Mouse (Mus musculus) ZHBTc4 (cell line): ENCODE data around the gene Galp.
A peak's percentile ranks its signal among the peaks of the same experiment; 100 is the strongest.

Source experiments
- DNase-seq: peaks from one replicate; pipeline ENCODE4 v3.0.0-alpha.2; 2011; ENCODE audit warnings: low read depth, low spot score

Galp gene

DNA sequence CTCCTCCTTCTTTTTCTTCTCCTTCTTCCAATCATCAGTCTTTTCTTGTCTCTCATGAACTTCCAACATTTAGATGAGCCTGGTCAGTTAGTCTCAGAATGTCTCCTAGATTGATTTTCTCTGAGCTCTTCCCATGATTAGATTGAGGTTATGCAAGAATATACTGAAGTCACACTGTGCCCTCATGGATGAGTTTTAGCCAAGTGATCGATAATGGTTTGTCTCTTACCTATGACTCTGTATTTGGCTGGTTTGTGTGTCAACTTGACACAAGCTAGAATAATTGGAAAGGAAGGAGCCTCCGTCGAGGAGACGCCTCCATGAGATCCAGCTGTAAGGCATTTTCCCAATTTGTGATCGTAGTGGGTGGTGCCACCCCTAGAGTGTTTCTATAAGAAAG, 57.6 kb downstream of the Galp start:
- DNase-seq: no peak

DNA sequence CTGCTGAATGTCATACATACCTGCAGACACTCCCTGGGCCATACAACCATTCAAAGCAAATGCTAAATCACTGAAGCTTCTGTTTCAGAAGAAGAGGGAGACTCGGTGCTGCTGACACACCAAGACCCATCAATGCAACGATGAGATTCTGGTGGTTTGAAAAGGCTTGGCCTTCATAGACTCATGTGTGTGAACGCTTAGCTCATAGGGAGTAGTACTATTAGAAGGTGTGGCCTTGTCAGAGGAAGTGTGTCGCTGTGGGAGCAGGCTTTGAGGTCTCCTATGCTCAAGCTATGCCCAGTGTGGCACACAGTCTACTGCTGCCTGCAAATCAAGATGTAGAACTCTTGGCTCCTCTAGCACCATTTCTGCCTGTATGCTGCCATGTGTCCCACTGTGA, 60.5 kb downstream of the Galp start:
- peak; percentile 61 for DNase-seq

DNA sequence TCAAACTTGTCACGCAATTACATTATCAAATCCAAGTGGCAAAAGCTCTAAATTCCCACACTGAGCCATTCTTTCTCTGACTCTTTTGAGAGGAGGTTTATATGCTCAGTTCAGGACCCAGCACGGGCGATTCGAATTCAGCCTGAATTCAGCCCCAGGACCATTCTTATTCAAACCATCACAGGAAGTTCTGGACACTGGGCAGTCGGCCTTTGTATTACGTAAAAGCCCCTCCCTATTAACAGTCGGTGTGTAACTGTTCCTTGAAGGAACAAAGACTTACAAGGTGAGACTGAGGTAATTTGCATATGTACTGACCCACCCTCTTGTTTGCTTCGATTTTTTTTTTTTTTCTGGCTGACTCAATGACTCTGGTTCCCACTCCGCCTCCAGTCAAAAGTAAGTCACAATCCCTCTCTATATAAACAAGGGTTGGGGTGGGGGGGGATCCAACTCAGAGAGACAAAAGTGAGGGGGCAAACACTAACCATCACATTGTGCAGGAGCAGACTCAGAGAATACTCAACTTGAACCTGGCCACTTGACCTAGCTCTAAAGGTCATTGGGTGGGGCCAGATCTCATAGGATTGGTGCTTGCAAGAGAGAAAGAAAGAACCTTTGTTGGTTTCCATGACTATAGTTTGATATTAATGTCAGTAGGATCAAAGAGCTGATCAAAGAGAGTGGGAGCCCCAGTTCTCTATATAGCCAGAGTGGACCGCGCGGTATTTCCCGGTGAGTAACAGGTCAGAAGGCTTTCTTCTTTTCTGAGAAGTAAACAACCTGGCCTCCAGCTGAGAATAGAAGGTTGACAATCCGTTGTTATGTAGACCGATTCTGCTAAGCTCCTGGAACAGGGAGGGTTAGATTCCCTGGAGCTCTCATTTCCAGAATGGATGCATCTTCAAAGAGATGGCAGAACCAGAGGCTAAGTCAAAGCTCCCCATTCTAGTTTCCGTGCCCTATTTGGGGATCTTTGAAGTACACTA, 61.6 kb downstream of the Galp start:
- DNase-seq: peak; percentile 99

DNA sequence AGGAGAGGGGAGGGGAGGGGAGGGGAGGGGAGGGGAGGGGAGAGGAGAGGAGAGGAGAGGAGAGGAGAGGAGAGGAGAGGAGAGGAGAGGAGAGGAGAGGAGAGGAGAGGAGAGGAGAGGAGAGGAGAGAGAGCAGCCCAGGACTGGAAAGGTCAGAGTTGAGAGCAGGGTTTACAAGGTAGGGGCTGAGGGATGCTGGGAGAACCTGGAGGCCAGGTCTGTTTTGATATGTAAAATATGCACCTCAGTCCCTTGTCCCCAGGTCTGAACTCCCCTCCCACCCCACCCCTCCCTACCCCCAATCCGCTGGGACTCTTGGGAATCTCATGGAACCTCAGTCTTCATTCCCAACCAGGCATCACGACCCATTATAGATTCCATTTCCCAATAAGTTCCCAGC, 63.1 kb downstream of the Galp start:
- DNase-seq: peak; percentile 72

DNA sequence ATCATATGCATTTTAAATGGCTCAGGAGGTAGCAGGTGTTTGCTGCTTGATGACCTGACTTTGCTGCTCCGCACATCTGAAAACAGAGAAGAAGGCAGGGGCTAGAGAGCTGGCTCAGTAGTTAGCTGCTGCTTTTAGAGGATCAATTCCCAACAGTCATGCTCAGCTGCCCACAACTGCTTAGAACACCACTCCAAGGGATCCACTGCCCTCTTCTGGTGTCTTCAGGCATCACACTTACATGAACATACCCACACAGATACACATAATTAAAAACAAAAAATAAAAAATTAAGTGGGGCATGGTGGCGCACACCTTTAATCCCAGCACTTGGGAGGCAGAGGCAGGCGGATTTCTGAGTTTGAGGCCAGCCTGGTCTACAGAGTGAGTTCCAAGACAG, 65.2 kb downstream of the Galp start:
- DNase-seq: peak; percentile 86

DNA sequence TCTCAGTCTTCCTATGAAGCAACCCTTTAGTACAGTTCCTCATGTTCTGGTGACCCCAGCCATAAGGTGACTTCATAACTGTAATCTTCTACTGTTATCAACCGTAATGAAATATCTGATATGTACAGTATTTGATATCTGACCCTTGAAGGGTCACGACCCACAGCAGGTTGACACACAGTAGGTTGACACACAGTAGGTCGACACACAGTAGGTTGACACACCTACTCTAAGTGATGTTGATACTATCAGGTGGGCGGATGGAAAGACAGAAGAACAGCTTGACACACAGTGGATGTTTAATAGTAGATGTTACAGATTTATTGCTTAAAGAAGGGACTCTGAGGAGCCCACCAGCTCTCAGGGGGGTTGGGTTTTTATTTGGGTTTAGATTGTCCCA, 66.1 kb downstream of the Galp start:
- no peak for DNase-seq

DNA sequence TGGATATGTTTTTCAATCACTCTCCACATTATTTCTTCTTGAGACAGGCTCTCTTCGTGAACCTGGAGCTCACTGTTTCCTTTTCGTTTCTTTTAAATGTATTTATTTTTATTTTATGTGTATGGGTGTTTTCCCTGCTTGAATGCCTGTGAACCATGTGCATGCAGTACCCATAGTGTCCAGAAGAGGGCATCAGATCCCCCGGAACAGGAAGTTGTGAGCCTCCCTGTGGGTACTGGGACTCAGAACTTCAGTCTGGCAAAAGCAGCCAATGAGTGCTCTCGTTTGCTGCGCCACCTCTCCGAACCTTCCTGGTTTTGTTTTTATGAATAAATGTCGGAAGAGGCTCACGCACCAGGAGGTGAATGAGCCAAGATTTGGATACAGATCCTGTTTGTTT, 68.8 kb downstream of the Galp start:
- DNase-seq: peak; percentile 89
